Mouse (Mus musculus): ENCODE results near the gene Hoxc6. TPM values are rescaled to one million over a fixed set of nuclear protein-coding genes. Genes with fewer than 3 reads are reported as not detected.
A peak's percentile ranks its signal among the peaks of the same experiment; 100 is the strongest.

Hoxc6 gene
- total and polyA plus RNA-seq, 2 experiments from 2014 or later = not detected

DNA sequence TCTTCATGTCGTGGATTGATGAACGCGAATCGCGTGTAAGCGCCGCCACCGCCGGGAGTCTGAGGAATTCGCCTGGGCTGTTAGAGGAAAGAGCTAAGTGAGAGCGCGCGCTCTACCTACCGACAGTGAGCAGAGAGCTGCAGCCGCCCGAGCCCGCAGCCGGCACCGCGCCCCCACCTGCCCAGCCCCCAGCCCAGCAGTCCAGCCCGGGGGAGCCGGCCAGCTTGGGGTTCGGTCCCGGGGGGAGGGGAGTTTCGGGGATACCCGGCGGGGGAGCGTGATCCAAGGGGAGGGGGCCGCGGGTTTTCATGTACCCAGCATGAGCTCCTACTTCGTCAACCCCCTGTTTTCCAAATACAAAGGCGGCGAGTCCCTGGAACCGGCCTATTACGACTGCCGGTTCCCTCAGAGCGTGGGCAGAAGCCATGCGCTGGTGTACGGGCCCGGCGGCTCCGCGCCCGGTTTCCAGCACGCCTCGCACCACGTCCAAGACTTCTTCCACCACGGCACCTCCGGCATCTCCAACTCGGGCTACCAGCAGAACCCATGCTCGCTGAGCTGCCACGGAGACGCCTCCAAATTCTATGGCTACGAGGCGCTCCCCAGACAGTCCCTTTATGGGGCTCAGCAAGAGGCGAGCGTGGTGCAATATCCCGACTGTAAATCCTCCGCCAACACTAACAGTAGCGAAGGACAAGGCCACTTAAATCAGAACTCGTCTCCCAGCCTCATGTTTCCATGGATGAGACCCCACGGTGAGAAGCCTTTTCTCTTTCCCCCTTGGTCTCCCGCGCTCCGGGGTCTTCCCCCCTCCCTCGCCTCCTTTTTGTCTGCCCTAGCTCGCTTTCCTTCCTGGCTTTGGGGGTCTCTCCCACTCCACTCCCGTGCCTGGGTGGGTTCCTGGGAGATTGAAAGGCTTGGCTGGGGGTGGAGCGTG is 7.3 kb upstream of the Hoxc6 start, which contains the start of gene Hoxc8:
Hoxc8 (plus strand) TSS at position 147 of the 937 bp plus-strand sequence.
- H3K4me3 ChIP-seq (ENCODE audit: low read depth, low read length) = no peak within 1 kb of the TSS
- H3K9me3 ChIP-seq (ENCODE audit: low read length) = no peaks in the 10 kb centered on the region
- WGBS = 2% methylated on average over 63 of the region's 69 CpGs
- H3K27ac ChIP-seq (ENCODE audit: low read depth, low read length) = no peak within 1 kb of the TSS
- 0 out of 2 replicates have a peak, but pooled peaks have one; percentile 27 for ATAC-seq
- no peaks in the 10 kb centered on the region for H3K4me1 ChIP-seq (ENCODE audit: insufficient read depth)
- H3K9ac ChIP-seq = no peak within 1 kb of the TSS
- peaks cover 90% of the 10 kb centered on the region for H3K27me3 ChIP-seq (ENCODE audit: insufficient read depth, low read length)
- no peak for TF ChIP-seq CTCF (IDR thresholded peaks at IDR 0.05; ENCODE audit: low read depth)
- no peaks in the 10 kb centered on the region for H3K36me3 ChIP-seq (ENCODE audit: insufficient read depth)
- peak within 1 kb of the TSS; percentile 17; the same call in 1 of the 2 replicates for H3K4me2 ChIP-seq (ENCODE audit: low read depth)
- no peak for DNase-seq

DNA sequence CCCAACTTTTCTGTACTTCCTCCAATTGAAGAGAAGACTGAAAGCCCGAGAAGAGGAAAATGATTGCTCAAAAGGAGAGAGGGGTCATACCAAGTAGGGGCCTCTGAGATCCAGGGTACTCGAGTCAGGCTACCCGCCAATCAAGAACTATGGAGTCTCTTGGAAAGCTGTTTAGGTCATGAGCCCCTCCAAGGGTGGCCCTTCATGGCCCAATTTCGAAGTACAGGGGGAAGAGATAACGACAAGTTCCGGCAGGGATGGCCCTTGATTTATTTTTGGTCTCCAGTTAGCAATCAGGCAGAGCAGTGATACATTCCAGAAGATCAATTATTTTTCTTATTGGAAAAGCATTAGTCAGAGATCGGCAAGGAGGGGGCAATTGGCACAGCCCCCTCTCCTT is 6.3 kb upstream of the Hoxc6 start:
- Histone ChIP-seq H3K9me3 (ENCODE audit: low read length) (no peaks in the 10 kb centered on the region), H3K9ac (no peak overlapping the region), H3K27ac (ENCODE audit: low read depth, low read length) (no peak overlapping the region), H3K4me1 (ENCODE audit: insufficient read depth) (no peaks in the 10 kb centered on the region), H3K4me3 (ENCODE audit: low read depth, low read length) (no peak overlapping the region), H3K4me2 (ENCODE audit: low read depth) (no peak overlapping the region), H3K36me3 (ENCODE audit: insufficient read depth) (no peaks in the 10 kb centered on the region), H3K27me3 (ENCODE audit: insufficient read depth, low read length) (peaks cover 88% of the 10 kb centered on the region)
- no peak for TF ChIP-seq CTCF (IDR thresholded peaks at IDR 0.05; ENCODE audit: low read depth)
- ATAC-seq = no peak
- WGBS = 3% methylated on average over 7 of the region's 7 CpGs
- no peak for DNase-seq

DNA sequence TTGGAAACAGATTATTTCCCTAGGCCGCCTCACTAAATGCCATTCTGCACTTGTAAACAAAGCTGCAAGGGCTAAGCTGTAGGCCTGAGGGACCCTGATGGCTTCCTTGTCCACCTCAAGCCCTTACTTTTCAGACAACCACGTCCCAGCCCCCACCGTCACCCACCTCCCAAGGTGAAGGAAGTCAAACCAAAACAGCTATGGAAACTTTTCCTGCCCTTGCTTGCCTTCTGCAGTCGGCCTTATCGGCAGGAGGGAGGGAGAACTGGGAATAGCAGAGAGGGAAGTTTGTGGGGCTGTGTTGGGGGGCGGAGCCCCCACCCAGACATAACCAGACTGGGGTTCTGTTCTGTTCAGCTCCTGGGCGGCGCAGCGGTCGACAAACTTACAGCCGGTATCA is 5.9 kb upstream of the Hoxc6 start:
- 1% methylated on average over 11 of the region's 11 CpGs for WGBS
- no peak for TF ChIP-seq CTCF (IDR thresholded peaks at IDR 0.05; ENCODE audit: low read depth)
- no peaks in the 10 kb centered on the region for H3K4me1 ChIP-seq (ENCODE audit: insufficient read depth)
- H3K27me3 ChIP-seq (ENCODE audit: insufficient read depth, low read length) = peaks cover 88% of the 10 kb centered on the region
- DNase-seq = no peak
- H3K36me3 ChIP-seq (ENCODE audit: insufficient read depth) = no peaks in the 10 kb centered on the region
- no peak overlapping the region for H3K4me2 ChIP-seq (ENCODE audit: low read depth)
- no peak overlapping the region for H3K27ac ChIP-seq (ENCODE audit: low read depth, low read length)
- no peak overlapping the region for H3K4me3 ChIP-seq (ENCODE audit: low read depth, low read length)
- no peaks in the 10 kb centered on the region for H3K9me3 ChIP-seq (ENCODE audit: low read length)
- no peak overlapping the region for H3K9ac ChIP-seq
- no peak for ATAC-seq

DNA sequence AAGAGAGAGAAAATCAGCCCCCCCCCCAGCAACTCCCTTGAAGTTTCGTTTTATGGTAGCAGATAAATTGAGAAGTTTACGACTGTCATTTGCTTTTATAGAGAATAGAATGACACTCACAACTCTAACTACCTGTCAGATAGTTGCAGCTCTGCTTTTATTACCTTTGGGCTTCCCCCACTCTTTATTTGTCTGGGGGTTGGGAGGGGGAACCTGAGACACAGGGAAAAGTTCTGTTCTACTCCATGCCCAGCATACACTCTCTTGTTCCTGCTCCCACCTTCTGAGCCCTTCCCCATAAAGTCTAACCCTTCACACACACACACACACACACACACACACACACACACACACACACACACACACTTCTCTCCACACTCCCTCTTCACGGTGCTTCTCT is 5.2 kb upstream of the Hoxc6 start:
- WGBS = 1% methylated on average over 3 of the region's 3 CpGs
- no peak for DNase-seq
- ATAC-seq = no peak
- Histone ChIP-seq H3K27me3 (ENCODE audit: insufficient read depth, low read length) (peaks cover 88% of the 10 kb centered on the region), H3K9me3 (ENCODE audit: low read length) (no peaks in the 10 kb centered on the region), H3K27ac (ENCODE audit: low read depth, low read length) (no peak overlapping the region), H3K4me1 (ENCODE audit: insufficient read depth) (no peaks in the 10 kb centered on the region), H3K4me3 (ENCODE audit: low read depth, low read length) (no peak overlapping the region), H3K36me3 (ENCODE audit: insufficient read depth) (no peaks in the 10 kb centered on the region), H3K4me2 (ENCODE audit: low read depth) (no peak overlapping the region), H3K9ac (no peak overlapping the region)
- TF ChIP-seq CTCF (IDR thresholded peaks at IDR 0.05; ENCODE audit: low read depth) = no peak

DNA sequence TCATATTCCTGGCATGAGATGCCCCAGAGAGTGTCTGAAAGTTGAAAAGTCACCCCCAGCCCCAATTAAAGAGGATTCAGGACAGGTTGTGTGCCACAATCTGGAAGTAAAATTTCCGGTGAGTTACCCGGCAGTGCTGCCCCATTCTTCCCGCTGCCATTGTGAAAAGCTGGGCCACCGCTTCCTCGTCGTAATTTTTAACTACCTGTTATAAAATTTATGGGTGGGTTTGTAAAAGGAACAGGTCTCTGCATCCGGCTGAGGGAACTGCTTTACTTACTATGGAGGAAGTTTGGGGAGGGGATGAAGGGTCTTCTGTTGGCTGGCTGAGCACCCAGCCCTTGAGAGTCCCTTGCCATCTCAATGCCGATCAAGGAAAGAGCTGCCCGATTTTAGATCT is 1.5 kb upstream of the Hoxc6 start:
- Histone ChIP-seq H3K36me3 (ENCODE audit: insufficient read depth) (no peaks in the 10 kb centered on the region), H3K4me3 (ENCODE audit: low read depth, low read length) (no peak overlapping the region), H3K9me3 (ENCODE audit: low read length) (no peaks in the 10 kb centered on the region), H3K4me1 (ENCODE audit: insufficient read depth) (no peaks in the 10 kb centered on the region), H3K27ac (ENCODE audit: low read depth, low read length) (no peak overlapping the region), H3K27me3 (ENCODE audit: insufficient read depth, low read length) (peaks cover 90% of the 10 kb centered on the region), H3K4me2 (ENCODE audit: low read depth) (no peak overlapping the region), H3K9ac (no peak overlapping the region)
- ATAC-seq = no peak
- WGBS = under 1% methylated on average over 9 of the region's 9 CpGs
- no peak for DNase-seq
- no peak for TF ChIP-seq CTCF (IDR thresholded peaks at IDR 0.05; ENCODE audit: low read depth)

DNA sequence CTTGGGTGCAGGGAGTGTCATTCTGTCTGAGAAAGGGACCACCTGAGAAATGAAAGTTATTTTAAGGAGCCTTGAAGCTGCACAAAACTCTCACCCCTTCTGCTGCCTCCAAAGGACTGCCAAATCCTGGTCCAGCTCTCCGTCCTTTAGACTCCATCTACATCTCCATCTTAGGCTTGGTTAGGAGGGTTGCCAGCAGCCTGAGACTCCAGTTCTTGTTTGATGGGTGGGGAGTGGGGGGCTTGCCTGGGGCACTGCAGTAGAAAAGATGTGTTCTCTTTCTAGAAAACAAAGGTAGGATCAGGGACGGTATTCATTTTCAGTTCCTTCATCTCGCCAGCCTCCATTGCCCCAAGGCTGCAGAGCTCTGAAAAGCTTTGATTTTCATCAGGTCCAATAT is 626 bp upstream of the Hoxc6 start:
- no peak overlapping the region for H3K9ac ChIP-seq
- H3K27ac ChIP-seq (ENCODE audit: low read depth, low read length) = no peak overlapping the region
- no peaks in the 10 kb centered on the region for H3K4me1 ChIP-seq (ENCODE audit: insufficient read depth)
- no peaks in the 10 kb centered on the region for H3K9me3 ChIP-seq (ENCODE audit: low read length)
- H3K36me3 ChIP-seq (ENCODE audit: insufficient read depth) = no peaks in the 10 kb centered on the region
- TF ChIP-seq CTCF (IDR thresholded peaks at IDR 0.05; ENCODE audit: low read depth) = no peak
- ATAC-seq = no peak
- no peak for DNase-seq
- no peak overlapping the region for H3K4me3 ChIP-seq (ENCODE audit: low read depth, low read length)
- WGBS = 2% methylated on average over 3 of the region's 3 CpGs
- H3K4me2 ChIP-seq (ENCODE audit: low read depth) = no peak overlapping the region
- peaks cover 90% of the 10 kb centered on the region for H3K27me3 ChIP-seq (ENCODE audit: insufficient read depth, low read length)

DNA sequence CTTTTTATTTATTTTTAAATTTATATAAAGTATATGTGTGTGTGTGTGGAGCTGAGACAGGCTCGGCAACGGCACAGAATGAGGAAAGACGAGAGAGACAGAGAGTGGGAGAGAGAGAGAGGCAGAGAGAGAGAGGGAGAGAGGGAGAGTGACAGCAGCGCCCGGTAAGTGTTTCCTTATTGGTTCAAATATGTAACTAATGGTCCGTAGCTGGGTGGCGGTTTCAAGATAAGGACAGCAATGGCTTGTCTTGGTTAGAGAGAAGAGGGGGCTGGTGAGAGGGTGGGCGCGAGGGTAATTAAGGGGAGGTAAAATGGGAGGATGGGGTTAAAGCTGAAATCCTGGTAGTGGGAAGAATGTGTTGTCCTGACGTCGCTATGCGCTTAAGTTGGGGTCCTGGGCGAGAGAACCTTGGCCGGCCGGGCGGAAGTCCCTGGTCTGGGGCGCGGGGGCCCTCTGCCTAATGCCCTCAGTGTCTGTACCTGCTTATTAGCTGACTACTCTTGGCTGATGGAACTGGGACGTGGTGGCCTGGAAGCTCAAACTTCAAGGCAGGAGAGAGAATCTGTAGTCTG is 638 bp downstream of the Hoxc6 start:
- peak overlapping the region; percentile 31 for H3K4me3 ChIP-seq (ENCODE audit: low read depth, low read length)
- DNase-seq = no peak
- no peak overlapping the region for H3K9ac ChIP-seq
- H3K27ac ChIP-seq (ENCODE audit: low read depth, low read length) = no peak overlapping the region
- H3K4me2 ChIP-seq (ENCODE audit: low read depth) = peak overlapping the region; percentile 63
- no peaks in the 10 kb centered on the region for H3K36me3 ChIP-seq (ENCODE audit: insufficient read depth)
- no peaks in the 10 kb centered on the region for H3K4me1 ChIP-seq (ENCODE audit: insufficient read depth)
- H3K9me3 ChIP-seq (ENCODE audit: low read length) = no peaks in the 10 kb centered on the region
- peaks cover 91% of the 10 kb centered on the region for H3K27me3 ChIP-seq (ENCODE audit: insufficient read depth, low read length)
- no peak for TF ChIP-seq CTCF (IDR thresholded peaks at IDR 0.05; ENCODE audit: low read depth)
- ATAC-seq = no peak
- 5% methylated on average over 19 of the region's 19 CpGs for WGBS

Data from forebrain, postnatal 0 days (tissue).